Mouse (Mus musculus): ENCODE data around the gene Cdkn3.

- no peak for TF ChIP-seq TAL1 (IDR thresholded peaks at IDR 0.05; ENCODE audit: low read length)
- no peak for TF ChIP-seq GATA1 (IDR thresholded peaks at IDR 0.05; ENCODE audit: low read length)
Measured at GRCm38 (mm10) chr14:46788505-46788901, 28.2 kb downstream of the Cdkn3 start.

Measured in erythroblast, embryonic 14.5 days (primary cell).